Mouse (Mus musculus) gonadal fat pad, adult 2 months (tissue): Measurements from ENCODE around the gene Agpat4. TPM values are rescaled to one million over a fixed set of nuclear protein-coding genes. Genes with fewer than 3 reads are reported as not detected.

Experiments used
- DNase-seq: peaks from one replicate; pipeline ENCODE4 v3.0.0-alpha.2; 2012; ENCODE audit warnings: low read depth
- polyA plus RNA-seq: library from polyadenylated mRNA; depleted of rRNA; stranded (reverse); fragments of >200 nt; gene quantifications from 2 replicates; pipeline ENCODE4 v1.2.3, GENCODE M21; 2012; rRNA removed

The Agpat4 gene
- 6.4 and 9.4 TPM in 2 replicates for polyA plus RNA-seq

GRCm38 (mm10) chr17:12118561-12118925 lies at the start of gene Agpat4:
TSS of gene Agpat4 (plus strand) at chr17:12118704.
- DNase-seq = no peak

- DNase-seq = no peak
Measured at GRCm38 (mm10) chr17:12076816-12077215, 41.7 kb upstream of the Agpat4 start.

GRCm38 (mm10) chr17:12080656-12081495 lies 37.6 kb upstream of the Agpat4 start:
- DNase-seq = no peak

- no peak for DNase-seq
Measured at GRCm38 (mm10) chr17:12082201-12082600, 36.3 kb upstream of the Agpat4 start.

- no peak for DNase-seq
Measured at GRCm38 (mm10) chr17:12090261-12090927, 28.1 kb upstream of the Agpat4 start.

GRCm38 (mm10) chr17:12092901-12093564 lies 25.5 kb upstream of the Agpat4 start:
- no peak for DNase-seq

- DNase-seq = no peak
Measured at GRCm38 (mm10) chr17:12094016-12094415, 24.5 kb upstream of the Agpat4 start.

- no peak for DNase-seq
Measured at GRCm38 (mm10) chr17:12094827-12095590, 23.5 kb upstream of the Agpat4 start.

GRCm38 (mm10) chr17:12099415-12099814 lies 19.1 kb upstream of the Agpat4 start:
- DNase-seq = no peak

GRCm38 (mm10) chr17:12102326-12102725 lies 16.2 kb upstream of the Agpat4 start:
- no peak for DNase-seq

GRCm38 (mm10) chr17:12103781-12104180 lies 14.7 kb upstream of the Agpat4 start:
- DNase-seq = no peak

- no peak for DNase-seq
Measured at GRCm38 (mm10) chr17:12104245-12104644, 14.3 kb upstream of the Agpat4 start.

GRCm38 (mm10) chr17:12104690-12105089 lies 13.8 kb upstream of the Agpat4 start:
- no peak for DNase-seq

GRCm38 (mm10) chr17:12106255-12106654 lies 12.2 kb upstream of the Agpat4 start:
- DNase-seq = no peak

GRCm38 (mm10) chr17:12113626-12114025 lies 4.9 kb upstream of the Agpat4 start:
- no peak for DNase-seq

- DNase-seq = no peak
Measured at GRCm38 (mm10) chr17:12115086-12115485, 3.4 kb upstream of the Agpat4 start.

- no peak for DNase-seq
Measured at GRCm38 (mm10) chr17:12118131-12118530, 373 bp upstream of the Agpat4 start.

- DNase-seq = no peak
Measured at GRCm38 (mm10) chr17:12118926-12119641, 580 bp downstream of the Agpat4 start.

- DNase-seq = no peak
Measured at GRCm38 (mm10) chr17:12119675-12120074, 1.2 kb downstream of the Agpat4 start.

GRCm38 (mm10) chr17:12120268-12120667 lies 1.8 kb downstream of the Agpat4 start:
- no peak for DNase-seq

GRCm38 (mm10) chr17:12121226-12121794 lies 2.8 kb downstream of the Agpat4 start:
- DNase-seq = no peak
